Mouse (Mus musculus) layer of hippocampus, adult 8-10 months (tissue): ENCODE results near the gene Glipr2. TPM values are rescaled to one million over a fixed set of nuclear protein-coding genes. Genes with fewer than 3 reads are reported as not detected.

Source experiments
- DNase-seq, 2 experiments: peaks; one replicate each; pipeline ENCODE4 v3.0.0; 2022; ENCODE audit warnings: low spot score in 2 of 2
- total RNA-seq, 4 experiments: library from RNA; stranded (reverse); gene quantifications; 2 replicates each; pipeline ENCODE4 v1.2.4; 2022

Glipr2 gene
- total RNA-seq, 4 experiments from 2014 or later: 2.1 to 5.8 (median 4.5) TPM

GRCm38 (mm10) chr4:43970393-43971330 is 13.5 kb downstream of the Glipr2 start:
- DNase-seq: no peak

GRCm38 (mm10) chr4:43971541-43972136 is 14.4 kb downstream of the Glipr2 start:
- no peak for DNase-seq

GRCm38 (mm10) chr4:43972137-43972591 is 15.0 kb downstream of the Glipr2 start:
- no peak for DNase-seq

DNA sequence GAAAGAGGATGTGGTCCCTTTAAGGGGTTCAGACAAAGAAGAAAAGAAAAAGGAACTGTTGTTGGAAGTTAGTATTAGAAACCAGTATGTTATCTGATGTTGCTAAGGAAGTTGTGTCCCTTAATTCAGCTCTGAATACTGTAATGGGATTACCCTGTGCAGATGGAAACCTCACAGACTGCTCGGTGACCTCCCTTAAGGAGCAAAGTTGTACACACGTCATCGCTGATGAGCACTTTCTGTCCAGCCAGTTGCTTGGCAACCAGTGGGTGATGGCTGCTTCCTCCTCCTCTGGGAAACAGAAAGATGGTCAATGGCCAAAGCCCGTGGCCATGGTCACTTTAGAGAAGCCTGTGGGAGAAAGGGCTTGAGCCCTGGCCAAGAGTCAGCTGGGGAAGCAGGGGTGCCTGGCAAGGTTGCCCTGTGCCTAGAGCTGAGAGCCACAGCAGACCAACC is 16.4 kb downstream of the Glipr2 start:
- DNase-seq: peak; percentile 47 to 69

GRCm38 (mm10) chr4:43974914-43975616 is 17.9 kb downstream of the Glipr2 start:
- DNase-seq: no peak

DNA sequence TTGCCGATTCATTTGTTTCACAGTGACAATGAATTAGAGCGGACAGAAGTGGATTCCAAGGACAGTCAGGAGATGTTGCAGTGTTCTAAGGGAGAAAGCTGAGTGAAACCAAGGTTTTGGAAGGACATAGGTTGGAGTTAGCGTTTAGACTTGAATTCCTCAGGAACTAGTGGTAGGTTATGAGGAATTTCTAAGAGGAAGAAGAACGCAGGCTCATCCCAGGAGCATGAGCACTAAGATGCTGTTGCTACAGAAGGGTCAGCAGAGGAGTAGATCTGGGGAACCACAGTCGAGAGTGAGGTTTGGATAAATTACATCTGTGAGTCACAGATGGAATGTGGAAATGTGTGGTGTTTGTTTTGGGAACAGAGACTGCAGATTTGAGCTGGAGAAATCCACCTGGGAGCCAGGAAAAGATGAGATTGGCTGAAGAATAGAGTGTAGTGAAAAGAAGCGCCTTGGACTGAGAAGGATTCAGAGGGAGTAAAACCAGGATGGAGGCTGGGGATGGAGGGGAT is 19.1 kb downstream of the Glipr2 start:
- no peak for DNase-seq

DNA sequence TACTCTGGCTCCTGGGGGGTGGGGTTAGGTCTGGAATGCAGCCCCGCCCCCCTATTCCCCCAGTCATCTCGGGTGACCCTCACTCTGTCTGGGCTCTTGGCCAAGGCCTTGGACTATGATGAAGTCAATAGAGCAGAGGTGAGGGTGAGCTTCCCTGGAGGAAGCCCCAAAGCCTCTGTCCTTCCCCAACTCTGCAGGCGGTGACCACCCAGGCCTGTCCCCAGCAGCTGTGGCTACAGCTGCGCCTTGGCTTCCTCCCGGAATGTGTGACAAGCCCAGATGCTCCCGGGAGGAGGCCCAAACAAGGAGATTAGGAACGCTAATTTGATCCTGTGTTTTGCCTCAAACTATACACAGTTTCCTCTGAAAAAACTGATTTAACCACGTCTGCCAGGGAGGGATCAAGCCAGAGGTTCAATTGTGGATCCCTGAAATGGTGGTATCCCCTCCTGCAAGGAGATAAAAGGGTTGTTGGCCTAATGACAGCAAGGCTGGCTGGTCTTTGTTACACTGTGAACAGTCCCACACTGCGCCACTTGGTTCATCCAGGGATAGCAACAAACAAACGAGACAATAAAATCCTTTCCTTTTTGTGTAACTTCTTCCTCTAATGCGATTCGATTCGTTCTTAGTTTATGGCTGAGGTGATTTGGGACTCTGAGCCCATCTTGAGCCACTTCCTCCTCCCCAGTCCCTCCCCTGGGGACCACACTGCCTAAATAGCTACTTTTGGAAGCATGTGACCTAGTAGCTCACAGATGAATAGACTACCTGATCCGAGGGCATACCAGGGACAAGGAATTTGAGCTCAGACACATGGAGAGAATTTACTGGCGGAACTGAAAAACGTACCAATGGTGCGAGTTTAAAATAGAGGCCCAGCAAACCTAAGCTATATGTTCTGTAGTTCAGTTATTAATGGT is 21.6 kb downstream of the Glipr2 start:
- no peak for DNase-seq

DNA sequence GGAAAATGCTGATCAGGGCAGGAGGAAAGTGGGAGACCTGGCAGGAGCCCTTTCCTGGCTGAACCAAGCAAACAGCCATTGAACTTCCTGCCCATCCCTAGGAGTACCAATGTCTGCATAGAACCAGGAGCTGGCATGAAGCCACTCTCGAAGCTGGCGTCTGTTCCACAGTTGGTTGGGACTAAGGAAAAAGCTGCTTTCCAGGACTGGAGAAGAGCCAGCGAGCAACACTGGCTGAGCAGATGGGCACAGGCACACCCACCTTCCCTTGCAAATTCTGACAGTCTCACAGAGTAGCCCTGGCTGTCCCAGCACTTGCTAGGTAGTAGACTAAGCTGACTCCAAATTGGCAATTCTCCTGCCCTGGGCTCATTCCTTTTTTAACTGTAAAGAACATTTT is 22.5 kb downstream of the Glipr2 start:
- DNase-seq: peak; percentile 88 to 93

DNA sequence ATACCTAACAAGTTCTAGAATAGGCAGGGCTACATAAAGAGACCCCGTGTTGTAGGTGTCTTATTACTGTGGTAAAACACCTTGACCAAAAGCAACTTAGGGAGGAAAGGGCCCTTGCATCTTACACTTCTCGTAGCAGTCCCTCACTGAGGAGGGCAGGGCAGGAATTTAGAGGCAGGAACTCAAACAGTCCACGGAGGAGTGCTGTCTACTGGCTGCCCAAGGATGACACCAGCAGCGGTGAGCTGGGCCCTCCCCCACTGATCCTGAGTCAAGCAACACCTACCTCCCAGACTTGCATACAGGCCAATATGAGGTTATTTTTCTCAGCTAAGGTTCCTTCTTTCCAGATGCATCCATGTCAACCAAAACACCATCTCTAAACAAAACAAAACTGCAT is 23.0 kb downstream of the Glipr2 start:
- DNase-seq: no peak

DNA sequence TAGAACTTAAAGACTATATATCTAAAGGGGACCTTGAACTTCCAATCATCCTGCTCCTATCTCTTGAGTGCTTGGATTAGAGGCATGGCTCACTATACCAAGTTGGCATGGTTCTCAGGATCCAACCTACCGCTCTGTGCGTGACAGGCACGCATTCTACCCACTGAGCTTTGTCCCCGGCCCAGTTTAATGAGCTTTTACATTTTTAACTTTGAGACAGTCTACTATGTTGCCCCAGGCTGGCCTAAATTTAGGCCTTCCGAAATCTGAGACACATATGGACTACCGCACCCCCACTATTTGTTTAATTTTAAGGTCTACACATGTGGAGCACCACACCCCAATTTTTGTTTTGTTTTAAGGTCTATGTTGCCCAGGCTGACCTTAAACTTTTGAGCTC is 23.6 kb downstream of the Glipr2 start:
- DNase-seq: no peak

GRCm38 (mm10) chr4:43981251-43981650 is 24.1 kb downstream of the Glipr2 start:
- DNase-seq: no peak

GRCm38 (mm10) chr4:43982053-43982732 is 25.0 kb downstream of the Glipr2 start:
- DNase-seq: peak; percentile 78 to 95

DNA sequence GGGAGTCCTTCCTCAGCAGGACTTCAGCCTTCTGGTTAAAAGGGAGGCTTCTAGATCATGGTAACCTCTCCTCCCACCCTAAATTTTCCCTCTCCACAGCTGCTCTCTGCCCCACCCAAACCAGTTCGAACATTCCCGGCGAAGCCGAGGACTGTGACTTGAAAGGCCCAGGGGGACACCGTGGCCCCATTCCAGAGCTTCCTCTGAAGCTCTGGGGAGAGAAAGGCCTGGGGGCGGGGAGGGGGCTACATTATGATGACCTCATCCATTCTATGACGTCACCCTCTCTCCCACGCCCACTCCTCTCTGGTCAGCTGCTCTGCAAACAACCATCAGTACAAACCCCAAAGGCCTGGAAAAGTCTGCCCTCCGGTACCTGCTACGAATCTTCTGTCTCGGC is 26.0 kb downstream of the Glipr2 start, which contains the start of gene Ccin:
Gene Ccin (plus strand): TSS at position 303 of the 400 bp plus-strand sequence.
- no peak for DNase-seq

GRCm38 (mm10) chr4:43983756-43984155 is 26.6 kb downstream of the Glipr2 start:
- no peak for DNase-seq

GRCm38 (mm10) chr4:43984326-43984725 is 27.1 kb downstream of the Glipr2 start:
- DNase-seq: no peak

DNA sequence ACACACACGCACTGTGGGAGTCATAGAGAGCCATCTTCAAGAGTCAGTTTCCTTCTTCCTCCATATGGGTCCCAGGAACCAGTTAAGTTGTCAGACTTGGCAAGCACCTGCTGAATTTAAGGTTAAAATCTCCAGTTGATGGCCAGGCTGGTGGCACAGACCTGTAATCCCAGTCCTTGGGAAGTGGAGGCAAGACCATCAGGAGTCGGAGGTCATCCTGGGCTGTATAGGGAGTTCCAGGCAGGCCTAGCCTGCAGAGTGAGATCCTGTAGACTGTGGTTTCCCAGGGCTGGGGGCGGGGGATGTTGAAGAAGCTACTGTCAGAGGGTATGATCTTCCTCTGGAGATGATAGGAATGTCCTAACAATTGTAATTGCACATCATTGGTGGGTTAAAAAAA is 31.8 kb downstream of the Glipr2 start:
- DNase-seq: no peak

- no peak for DNase-seq
Observed at GRCm38 (mm10) chr4:43993072-43993471, 35.9 kb downstream of the Glipr2 start.

DNA sequence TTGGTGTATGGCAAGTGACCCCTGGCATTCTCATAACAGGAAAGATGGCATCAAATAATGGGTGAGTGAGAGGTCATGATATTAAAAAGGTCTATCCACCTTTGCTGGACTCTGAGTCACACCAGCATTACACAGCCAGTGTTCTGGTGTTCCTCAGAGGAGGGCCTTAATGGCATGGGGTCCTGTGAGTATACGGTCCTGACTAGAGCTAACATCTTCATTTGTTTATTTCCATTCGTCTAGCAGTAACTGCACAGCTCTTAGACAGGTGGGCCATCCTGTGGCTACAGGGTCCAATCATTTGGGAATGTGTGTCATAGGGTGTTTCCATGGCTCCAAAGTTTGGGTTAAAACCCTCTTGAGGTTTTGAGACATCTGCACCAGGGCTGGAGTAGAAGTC is 37.1 kb downstream of the Glipr2 start:
- DNase-seq: no peak

DNA sequence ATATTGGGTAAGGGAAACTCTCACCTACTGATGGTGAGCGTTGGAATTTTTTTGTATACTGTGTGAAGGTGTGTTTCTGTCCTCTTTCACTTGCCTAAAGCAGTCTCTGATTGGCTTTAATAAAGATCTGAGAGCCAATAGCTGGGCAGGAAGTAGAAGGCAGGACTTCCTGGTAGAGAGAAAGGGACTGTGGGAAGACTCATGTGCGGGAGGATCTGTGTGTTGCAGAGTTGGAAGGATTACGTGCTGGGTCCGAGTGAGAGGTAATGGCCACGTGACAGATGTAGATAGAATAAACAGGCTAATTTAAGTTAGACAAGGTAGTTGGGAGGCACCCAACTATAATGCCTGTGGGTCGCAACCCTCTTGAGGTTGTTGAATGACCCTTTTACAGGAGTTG is 46.4 kb downstream of the Glipr2 start:
- DNase-seq: no peak

- no peak for DNase-seq
Observed at GRCm38 (mm10) chr4:44004126-44004525, 46.9 kb downstream of the Glipr2 start, which contains the start of gene Clta. TSS of gene Clta (plus strand) at chr4:44004452.
